Mouse (Mus musculus) intestine, embryonic 14.5 days (tissue): ENCODE data around the gene Rprd2. TPM values are rescaled to one million over a fixed set of nuclear protein-coding genes. Genes with fewer than 3 reads are reported as not detected.
"Not testable (repeated sequence)": the region's sequence is repeated elsewhere in the genome, so short reads cannot be mapped to it uniquely, and the experiment has no call there.

Source experiments
- ATAC-seq: fragments of 200-750 bp; cut with Nextera tagmentation; replicated peaks from 2 replicates; pipeline ENCODE4 v1.8.0; 2017; ENCODE audit warnings: low read depth, moderate number of reproducible peaks, moderate TSS enrichment, moderate library complexity; ENCODE audit not compliant: low FRiP score, low TSS enrichment
- DNase-seq: peaks from one replicate; pipeline ENCODE4 v3.0.0-alpha.2; 2018; ENCODE audit warnings: low spot score
- H3K27ac ChIP-seq: fragments of 300-500 bp; sonication (generic); 2 replicates; pipeline ENCODE4 v1.5.1; 2014; ENCODE audit warnings: low read depth, mild to moderate bottlenecking, control low read depth
- H3K27me3 ChIP-seq: fragments of 300-500 bp; sonication (generic); replicated peaks from 2 replicates; pipeline ENCODE4 v1.6.1; 2014; ENCODE audit warnings: low read length, control low read depth; ENCODE audit not compliant: control insufficient read depth, insufficient read depth
- H3K36me3 ChIP-seq: fragments of 300-500 bp; sonication (generic); 2 replicates; pipeline ENCODE4 v1.6.1; 2014; ENCODE audit warnings: low read length, control low read depth; ENCODE audit not compliant: control insufficient read depth, insufficient read depth
- H3K4me1 ChIP-seq: fragments of 300-500 bp; sonication (generic); replicated peaks from 2 replicates; pipeline ENCODE4 v1.6.1; 2014; ENCODE audit warnings: low read length, control low read depth, mixed read lengths; ENCODE audit not compliant: control insufficient read depth, insufficient read depth
- H3K4me2 ChIP-seq: fragments of 300-500 bp; sonication (generic); 2 replicates; pipeline ENCODE4 v1.6.1; 2014; ENCODE audit warnings: low read length
- H3K4me3 ChIP-seq: fragments of 300-500 bp; sonication (generic); 2 replicates; pipeline ENCODE4 v1.5.1; 2014; ENCODE audit warnings: low read depth, low read length, control low read depth, mixed read lengths
- H3K9ac ChIP-seq: fragments of 300-500 bp; sonication (generic); 2 replicates; pipeline ENCODE4 v1.6.1; 2014; ENCODE audit warnings: mild to moderate bottlenecking, low read length
- H3K9me3 ChIP-seq: fragments of 300-500 bp; sonication (generic); 2 replicates; pipeline ENCODE4 v1.6.1; 2016; ENCODE audit warnings: low read length, control low read depth; ENCODE audit not compliant: control insufficient read depth
- WGBS: fragments of 180-500 bp; shearing (Covaris S2); extraction: QIAGEN DNeasy Blood & Tissue Kit; methylation state at CpG from one replicate; pipeline ENCODE4 v1.1.7; 2014; 5-methylcytosine and 5-hydroxymethylcytosine counted together
- polyA plus RNA-seq: library from polyadenylated mRNA; unstranded; fragments of >200 nt; fragmentation: Nextera tagmentation; extraction: Ambion mirVana; gene quantifications from 2 replicates; pipeline ENCODE4 v1.2.1, GENCODE M21; 2014

Gene Rprd2
- polyA plus RNA-seq, 1 experiment from 2014 or later: 19.8 TPM

- peaks cover 65% of the 10 kb centered on the region for H3K36me3 ChIP-seq
- DNase-seq (no peak), ATAC-seq (no peak)
- 97% methylated on average over 4 of the region's 4 CpGs for WGBS
- no peak overlapping the region for H3K4me2 ChIP-seq
- no peaks in the 10 kb centered on the region for H3K27me3 ChIP-seq
- H3K9ac ChIP-seq: no peak overlapping the region
- no peaks in the 10 kb centered on the region for H3K4me1 ChIP-seq
- no peaks in the 10 kb centered on the region for H3K9me3 ChIP-seq
- H3K4me3 ChIP-seq: no peak overlapping the region
- H3K27ac ChIP-seq: no peak overlapping the region
These were observed 10.4 kb upstream of the Rprd2 start for GRCm38 (mm10) chr3:95829053-95829452.

GRCm38 (mm10) chr3:95826275-95826674 lies 7.6 kb upstream of the Rprd2 start:
- WGBS: 72% methylated on average over 2 of the region's 2 CpGs
- ATAC-seq: no peak
- no peak for DNase-seq

GRCm38 (mm10) chr3:95820046-95821010 lies 1.7 kb upstream of the Rprd2 start:
- DNase-seq (no peak), ATAC-seq (no peak; the same call in 1 of the 2 replicates)
- H3K4me2 ChIP-seq: peak overlapping the region; percentile 69
- H3K9me3 ChIP-seq: no peaks in the 10 kb centered on the region
- H3K4me1 ChIP-seq: peaks cover 5% of the 10 kb centered on the region
- H3K9ac ChIP-seq: peak overlapping the region; percentile 96
- H3K36me3 ChIP-seq: no peaks in the 10 kb centered on the region
- 38% methylated on average over 10 of the region's 10 CpGs for WGBS
- H3K27me3 ChIP-seq: no peaks in the 10 kb centered on the region
- peak overlapping the region; percentile 76 for H3K4me3 ChIP-seq
- peak overlapping the region; percentile 99 for H3K27ac ChIP-seq

More at GRCm38 (mm10) chr3:95826275-95826674, 7.6 kb upstream of the Rprd2 start:
- H3K4me3 ChIP-seq: no peak overlapping the region
- peaks cover 40% of the 10 kb centered on the region for H3K36me3 ChIP-seq
- H3K9me3 ChIP-seq: no peaks in the 10 kb centered on the region
- no peak overlapping the region for H3K9ac ChIP-seq
- no peak overlapping the region for H3K27ac ChIP-seq
- H3K4me1 ChIP-seq: no peaks in the 10 kb centered on the region
- no peak overlapping the region for H3K4me2 ChIP-seq
- no peaks in the 10 kb centered on the region for H3K27me3 ChIP-seq

GRCm38 (mm10) chr3:95819351-95819985 lies 805 bp upstream of the Rprd2 start:
- H3K9ac ChIP-seq: peak overlapping the region; percentile 96
- H3K27me3 ChIP-seq: no peaks in the 10 kb centered on the region
- H3K4me1 ChIP-seq: peaks cover 5% of the 10 kb centered on the region
- under 1% methylated on average over 49 of the region's 49 CpGs for WGBS
- H3K27ac ChIP-seq: peak overlapping the region; percentile 99
- ATAC-seq (peak; percentile 95), DNase-seq (peak; percentile 98)
- H3K4me2 ChIP-seq: peak overlapping the region; percentile 69
- H3K4me3 ChIP-seq: peak overlapping the region; percentile 76
- H3K9me3 ChIP-seq: no peaks in the 10 kb centered on the region
- H3K36me3 ChIP-seq: no peaks in the 10 kb centered on the region

GRCm38 (mm10) chr3:95818026-95818511 lies 594 bp downstream of the Rprd2 start:
- Histone ChIP-seq H3K9me3 (no peaks in the 10 kb centered on the region), H3K27ac (peak overlapping the region; percentile 99), H3K4me1 (peaks cover 5% of the 10 kb centered on the region), H3K4me3 (peak overlapping the region; percentile 76), H3K27me3 (no peaks in the 10 kb centered on the region), H3K36me3 (no peaks in the 10 kb centered on the region), H3K4me2 (peak overlapping the region; percentile 69), H3K9ac (peak overlapping the region; percentile 96)
- under 1% methylated on average over 21 of the region's 21 CpGs for WGBS
- DNase-seq (peak; percentile 86), ATAC-seq (peak; percentile 4; the same call in 1 of the 2 replicates)

- H3K9ac ChIP-seq: no peak overlapping the region
- no peak overlapping the region for H3K4me3 ChIP-seq
- no peaks in the 10 kb centered on the region for H3K9me3 ChIP-seq
- 94% methylated on average over 3 of the region's 3 CpGs for WGBS
- peak overlapping the region; percentile 69 for H3K4me2 ChIP-seq
- H3K27me3 ChIP-seq: no peaks in the 10 kb centered on the region
- ATAC-seq (no peak), DNase-seq (no peak)
- H3K36me3 ChIP-seq: peaks cover 4% of the 10 kb centered on the region
- H3K27ac ChIP-seq: no peak overlapping the region
- peaks cover 5% of the 10 kb centered on the region for H3K4me1 ChIP-seq
These were observed 2.0 kb downstream of the Rprd2 start for GRCm38 (mm10) chr3:95816681-95817080.

GRCm38 (mm10) chr3:95808384-95808783 lies 10.3 kb downstream of the Rprd2 start:
- 66% methylated on average over 2 of the region's 2 CpGs for WGBS
- no peak overlapping the region for H3K4me3 ChIP-seq
- ATAC-seq: no peak

GRCm38 (mm10) chr3:95807630-95808029 lies 11.0 kb downstream of the Rprd2 start:
- H3K4me1 ChIP-seq, H3K4me3 ChIP-seq, H3K9me3 ChIP-seq, H3K27me3 ChIP-seq, H3K4me2 ChIP-seq, ATAC-seq, DNase-seq, H3K9ac ChIP-seq, H3K27ac ChIP-seq: not testable (repeated sequence)
- peaks cover 18% of the 10 kb centered on the region for H3K36me3 ChIP-seq
- 100% methylated on average over 3 of the region's 6 CpGs for WGBS

More at GRCm38 (mm10) chr3:95808384-95808783, 10.3 kb downstream of the Rprd2 start:
- H3K4me2 ChIP-seq: no peak overlapping the region
- no peak for DNase-seq
- 0 out of 2 replicates have a peak, but pooled peaks cover 4% of the 10 kb centered on the region for H3K4me1 ChIP-seq
- peaks cover 18% of the 10 kb centered on the region for H3K36me3 ChIP-seq
- no peaks in the 10 kb centered on the region for H3K27me3 ChIP-seq
- no peak overlapping the region for H3K27ac ChIP-seq
- no peak overlapping the region for H3K9ac ChIP-seq
- no peaks in the 10 kb centered on the region for H3K9me3 ChIP-seq
